Mouse (Mus musculus) Muller cell, postnatal 12 days (primary cell): ENCODE data around the gene Gm20498.

Experiments used
- DNase-seq: peaks from one replicate; pipeline ENCODE4 v3.0.0-alpha.2; 2015; ENCODE audit errors: inconsistent ontology term

The Gm20498 gene

DNA sequence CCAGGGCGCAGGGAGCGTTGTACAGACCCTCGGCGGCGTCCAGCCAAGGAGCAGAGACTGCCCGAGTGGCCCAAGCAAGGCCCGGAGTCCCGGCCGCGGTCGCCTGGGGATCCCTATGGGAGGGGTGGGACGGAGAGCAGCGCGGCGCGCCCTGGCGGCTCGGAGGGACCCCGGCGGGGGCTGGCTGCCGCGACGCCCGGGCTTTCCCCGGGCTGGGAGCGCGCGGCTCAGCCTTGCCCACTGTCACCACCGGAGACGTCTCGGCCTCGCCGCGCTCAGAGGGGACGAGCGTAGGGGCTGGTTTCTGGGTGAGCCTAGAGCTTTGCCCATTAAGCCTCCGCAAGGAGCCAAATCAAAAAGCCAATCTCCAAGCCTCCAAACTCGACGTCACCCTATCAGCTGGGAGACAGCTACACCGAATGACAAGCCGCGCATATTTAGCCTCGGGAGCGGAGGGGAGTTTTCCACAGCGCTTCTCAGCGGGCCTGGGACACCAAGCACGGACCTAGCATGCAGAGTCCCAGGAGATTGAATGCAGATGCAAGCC is 199.8 kb downstream of the Gm20498 start, which contains the start of gene Slc8a3:
Gene Slc8a3, minus strand, starts transcription at position 306 of the 547 bp plus-strand sequence.
- peak; percentile 57 for DNase-seq

GRCm38 (mm10) chr12:81331937-81332874 is 200.5 kb downstream of the Gm20498 start:
- DNase-seq = peak; percentile 30

GRCm38 (mm10) chr12:81331046-81331638 is 201.6 kb downstream of the Gm20498 start:
- no peak for DNase-seq

GRCm38 (mm10) chr12:81324991-81325390 is 207.7 kb downstream of the Gm20498 start:
- no peak for DNase-seq

- no peak for DNase-seq
Observed at GRCm38 (mm10) chr12:81324116-81324515, 208.6 kb downstream of the Gm20498 start.

DNA sequence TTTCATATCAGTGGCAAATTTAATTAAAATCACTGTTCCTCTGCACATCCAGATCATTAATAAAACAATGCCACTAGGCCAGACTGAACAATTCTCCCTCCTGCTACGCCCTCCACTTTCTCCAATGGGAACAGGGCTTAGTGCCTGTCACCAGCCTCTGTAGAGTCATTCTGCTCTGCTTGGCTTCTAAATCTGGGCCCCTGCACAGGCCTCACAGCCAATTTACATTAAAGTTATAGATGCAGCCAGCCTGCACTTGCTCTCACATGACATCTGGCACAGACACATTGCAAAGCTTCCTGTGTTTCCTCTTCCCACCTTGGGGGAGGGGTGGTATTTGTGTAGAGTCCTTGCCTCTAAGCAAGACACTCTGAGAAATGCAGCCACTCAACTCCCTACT is 211.7 kb downstream of the Gm20498 start:
- DNase-seq = no peak

DNA sequence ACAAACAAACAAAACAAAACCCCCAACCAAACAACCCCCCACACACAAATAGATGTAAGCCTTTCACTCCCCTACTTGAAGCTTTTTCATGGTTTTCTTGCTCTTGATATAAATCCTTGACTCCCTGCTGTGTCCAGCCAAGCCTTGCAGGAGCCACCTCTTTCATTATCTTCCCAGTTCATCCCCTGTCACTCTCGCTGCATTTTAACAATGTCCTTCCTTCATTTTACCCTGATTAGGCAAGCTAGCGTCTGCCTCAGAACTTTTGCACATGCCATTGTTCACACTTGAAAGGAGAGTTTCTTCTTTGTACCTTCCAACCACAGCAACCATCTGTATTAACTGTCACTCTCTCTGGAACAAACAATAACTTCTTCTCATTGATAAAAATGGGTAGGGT is 214.9 kb downstream of the Gm20498 start:
- DNase-seq = peak; percentile 11

DNA sequence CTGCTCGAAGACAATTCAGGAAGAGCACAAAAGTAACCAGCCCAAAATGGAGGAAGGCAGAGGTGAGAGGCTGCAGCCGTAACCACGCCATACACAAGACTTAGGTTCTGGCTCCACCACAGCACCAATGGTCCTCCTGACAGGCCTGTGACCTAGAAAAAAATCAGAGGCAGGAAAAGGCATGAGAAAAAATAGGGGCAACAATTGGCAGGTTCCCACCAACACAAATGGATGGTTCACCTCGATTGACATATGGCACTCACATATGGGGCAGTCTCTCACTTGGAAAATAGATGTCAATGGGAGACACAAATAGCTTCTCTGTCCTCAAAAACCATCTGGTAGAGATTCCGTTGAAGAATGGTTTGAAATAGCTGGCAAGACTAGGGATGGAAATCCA is 216.8 kb downstream of the Gm20498 start:
- no peak for DNase-seq
